Mouse (Mus musculus): ENCODE results near the gene Lamb3. TPM values are rescaled to one million over a fixed set of nuclear protein-coding genes. Genes with fewer than 3 reads are reported as not detected.

The Lamb3 gene
- polyA plus RNA-seq, 1 experiment = 62.3 TPM

DNA sequence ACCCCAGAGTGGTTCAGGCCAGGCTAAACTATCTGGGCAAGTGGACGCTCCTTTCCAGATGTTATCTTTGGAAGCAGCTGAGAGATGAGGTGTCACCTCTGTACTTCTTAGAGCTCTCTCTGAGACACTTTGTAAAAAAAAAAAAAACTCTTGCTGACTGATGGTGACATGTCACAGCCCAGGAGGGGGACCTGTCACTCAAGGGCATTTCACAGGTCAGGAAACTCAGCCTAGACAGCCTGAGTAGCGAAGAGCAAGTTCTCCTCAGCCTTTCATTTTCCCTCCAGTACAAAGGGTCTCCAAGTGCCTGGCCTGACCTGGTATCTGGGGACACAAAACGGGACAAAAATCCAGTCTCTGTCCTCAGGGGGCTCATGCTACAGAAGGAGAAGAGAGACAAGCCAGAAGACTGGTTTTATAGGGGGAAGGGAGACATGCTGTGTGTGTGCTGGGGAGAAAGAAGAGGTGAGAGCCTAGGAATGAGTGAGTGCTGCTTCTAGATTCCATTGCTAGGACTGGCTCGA is 130.3 kb downstream of the Lamb3 start:
- DNase-seq = no peak
- Histone ChIP-seq H3K4me3 (replicated peaks; ENCODE audit: extremely low read depth, low read depth, low read length) (no peak overlapping the region), H3K4me1 (ENCODE audit: control insufficient read depth, insufficient read depth, low read length) (no peaks in the 10 kb centered on the region)
- 55% methylated on average over 4 of the region's 4 CpGs for WGBS
- TF ChIP-seq POLR2A (IDR thresholded peaks at IDR 0.05; ENCODE audit: borderline replicate concordance, extremely low read depth, low read depth, low read length) = no peak
- no peak for TF ChIP-seq CTCF (IDR thresholded peaks at IDR 0.05; ENCODE audit: insufficient read depth, low read length)

DNA sequence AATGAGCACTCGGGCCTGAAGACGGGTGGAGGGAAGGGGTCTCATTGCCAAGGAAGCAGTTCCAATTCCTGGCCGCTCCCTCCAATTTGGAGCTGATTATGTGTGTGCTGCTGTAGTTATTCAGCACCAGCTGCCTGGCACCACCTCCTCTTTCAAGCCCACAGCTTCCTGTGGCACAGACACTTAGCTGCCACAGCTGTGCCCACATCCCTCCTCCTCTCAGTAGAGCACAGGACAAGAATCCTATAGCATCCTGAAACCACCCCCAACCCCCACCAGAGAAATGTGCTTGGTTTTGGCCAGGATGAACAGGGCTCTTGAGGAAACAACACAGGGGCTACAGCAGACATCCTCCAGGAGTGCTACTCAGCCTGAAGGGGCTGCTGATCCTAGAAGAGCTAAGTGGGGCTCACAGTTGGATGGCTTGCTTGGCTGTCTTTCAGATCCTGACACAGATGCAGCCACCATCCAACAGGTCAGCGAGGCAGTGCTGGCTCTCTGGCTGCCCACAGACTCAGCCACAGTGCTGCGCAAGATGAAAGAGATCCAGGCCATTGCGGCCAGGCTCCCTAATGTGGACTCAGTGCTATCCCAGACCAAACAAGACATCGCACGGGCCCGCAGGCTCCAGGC is 131.0 kb downstream of the Lamb3 start:
- TF ChIP-seq POLR2A (IDR thresholded peaks at IDR 0.05; ENCODE audit: borderline replicate concordance, extremely low read depth, low read depth, low read length) (no peak), CTCF (IDR thresholded peaks at IDR 0.05; ENCODE audit: insufficient read depth, low read length) (no peak)
- H3K4me3 ChIP-seq (replicated peaks; ENCODE audit: extremely low read depth, low read depth, low read length) = no peak overlapping the region
- no peaks in the 10 kb centered on the region for H3K4me1 ChIP-seq (ENCODE audit: control insufficient read depth, insufficient read depth, low read length)
- 73% methylated on average over 9 of the region's 9 CpGs for WGBS
- DNase-seq = no peak

DNA sequence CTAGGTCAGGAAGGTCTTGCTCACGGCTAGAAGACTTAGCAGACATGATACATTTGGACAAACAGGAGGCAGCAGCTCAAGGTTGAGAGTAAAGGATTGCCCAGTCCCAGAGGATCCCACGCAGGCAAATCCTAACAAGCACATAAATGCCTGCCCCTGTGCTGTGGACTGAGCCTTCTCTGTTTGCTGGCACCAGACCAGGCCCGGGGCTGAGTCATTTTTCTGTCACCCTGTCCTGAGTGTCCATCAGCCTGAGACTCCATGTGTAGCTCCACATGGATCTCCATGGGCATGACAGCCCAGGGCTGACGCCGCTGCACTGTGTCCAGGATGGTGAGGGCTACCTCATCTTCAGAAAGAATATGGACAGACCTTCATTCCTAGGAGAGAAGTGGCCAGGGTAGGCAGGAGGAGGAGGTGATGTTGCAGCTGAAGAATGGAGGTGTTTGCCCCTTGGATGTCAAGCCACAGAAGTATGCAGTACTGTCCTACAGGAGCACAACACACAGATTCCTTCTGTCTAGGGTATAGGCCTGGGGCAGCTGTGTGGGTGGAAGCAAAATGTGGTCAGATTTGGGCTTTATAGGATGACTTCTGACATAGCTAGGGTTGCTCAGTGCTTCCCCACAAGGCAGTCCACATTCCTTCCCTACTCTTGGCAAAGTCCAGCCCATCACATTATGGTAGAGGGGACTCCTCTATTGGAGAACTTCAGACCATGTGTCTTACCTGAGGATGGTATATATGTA is 134.9 kb downstream of the Lamb3 start:
- DNase-seq = no peak
- 62% methylated on average over 5 of the region's 5 CpGs for whole genome bisulfite sequencing
- H3K4me3 ChIP-seq (replicated peaks; ENCODE audit: extremely low read depth, low read depth, low read length) = no peak overlapping the region
- TF ChIP-seq CTCF (IDR thresholded peaks at IDR 0.05; ENCODE audit: insufficient read depth, low read length) (no peak), POLR2A (IDR thresholded peaks at IDR 0.05; ENCODE audit: borderline replicate concordance, extremely low read depth, low read depth, low read length) (no peak)
- H3K4me1 ChIP-seq (ENCODE audit: control insufficient read depth, insufficient read depth, low read length) = no peaks in the 10 kb centered on the region

DNA sequence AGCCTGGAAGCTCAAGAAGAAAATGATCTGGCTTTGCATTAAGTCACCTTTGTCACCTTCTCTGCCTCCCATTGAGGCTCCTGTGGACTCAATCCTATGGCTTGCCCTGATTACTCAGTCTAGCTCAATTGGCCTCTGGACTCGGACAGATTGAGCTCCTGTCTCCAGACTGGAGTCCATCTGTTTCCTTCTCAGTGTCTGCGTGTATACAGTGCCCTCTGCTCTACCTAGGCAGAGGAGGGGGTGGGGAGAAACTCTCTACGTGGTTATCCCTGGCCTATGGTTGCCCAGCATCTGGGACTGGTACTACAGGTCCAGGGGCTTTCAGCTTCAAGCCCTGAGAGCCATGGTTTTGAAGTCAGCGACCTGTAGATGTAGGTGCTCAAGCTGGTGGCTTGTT is 136.4 kb downstream of the Lamb3 start:
- TF ChIP-seq POLR2A (IDR thresholded peaks at IDR 0.05; ENCODE audit: borderline replicate concordance, extremely low read depth, low read depth, low read length) (no peak), CTCF (IDR thresholded peaks at IDR 0.05; ENCODE audit: insufficient read depth, low read length) (no peak)
- WGBS = 66% methylated on average over 4 of the region's 4 CpGs
- H3K4me3 ChIP-seq (replicated peaks; ENCODE audit: extremely low read depth, low read depth, low read length) = no peak overlapping the region
- DNase-seq = no peak
- no peaks in the 10 kb centered on the region for H3K4me1 ChIP-seq (ENCODE audit: control insufficient read depth, insufficient read depth, low read length)

- H3K4me1 ChIP-seq (ENCODE audit: control insufficient read depth, insufficient read depth, low read length) = no peaks in the 10 kb centered on the region
- no peak overlapping the region for H3K4me3 ChIP-seq (replicated peaks; ENCODE audit: extremely low read depth, low read depth, low read length)
- TF ChIP-seq POLR2A (IDR thresholded peaks at IDR 0.05; ENCODE audit: borderline replicate concordance, extremely low read depth, low read depth, low read length) (no peak), CTCF (IDR thresholded peaks at IDR 0.05; ENCODE audit: insufficient read depth, low read length) (no peak)
- no peak for DNase-seq
- WGBS = 27% methylated on average over 2 of the region's 2 CpGs
Measured at GRCm38 (mm10) chr1:193344976-193345375, 137.5 kb downstream of the Lamb3 start.

GRCm38 (mm10) chr1:193346908-193347307 is 139.4 kb downstream of the Lamb3 start:
- no peaks in the 10 kb centered on the region for H3K4me1 ChIP-seq (ENCODE audit: control insufficient read depth, insufficient read depth, low read length)
- no peak overlapping the region for H3K4me3 ChIP-seq (replicated peaks; ENCODE audit: extremely low read depth, low read depth, low read length)
- DNase-seq = no peak
- 62% methylated on average over 3 of the region's 3 CpGs for WGBS
- no peak for TF ChIP-seq CTCF (IDR thresholded peaks at IDR 0.05; ENCODE audit: insufficient read depth, low read length)
- TF ChIP-seq POLR2A (IDR thresholded peaks at IDR 0.05; ENCODE audit: borderline replicate concordance, extremely low read depth, low read depth, low read length) = no peak

DNA sequence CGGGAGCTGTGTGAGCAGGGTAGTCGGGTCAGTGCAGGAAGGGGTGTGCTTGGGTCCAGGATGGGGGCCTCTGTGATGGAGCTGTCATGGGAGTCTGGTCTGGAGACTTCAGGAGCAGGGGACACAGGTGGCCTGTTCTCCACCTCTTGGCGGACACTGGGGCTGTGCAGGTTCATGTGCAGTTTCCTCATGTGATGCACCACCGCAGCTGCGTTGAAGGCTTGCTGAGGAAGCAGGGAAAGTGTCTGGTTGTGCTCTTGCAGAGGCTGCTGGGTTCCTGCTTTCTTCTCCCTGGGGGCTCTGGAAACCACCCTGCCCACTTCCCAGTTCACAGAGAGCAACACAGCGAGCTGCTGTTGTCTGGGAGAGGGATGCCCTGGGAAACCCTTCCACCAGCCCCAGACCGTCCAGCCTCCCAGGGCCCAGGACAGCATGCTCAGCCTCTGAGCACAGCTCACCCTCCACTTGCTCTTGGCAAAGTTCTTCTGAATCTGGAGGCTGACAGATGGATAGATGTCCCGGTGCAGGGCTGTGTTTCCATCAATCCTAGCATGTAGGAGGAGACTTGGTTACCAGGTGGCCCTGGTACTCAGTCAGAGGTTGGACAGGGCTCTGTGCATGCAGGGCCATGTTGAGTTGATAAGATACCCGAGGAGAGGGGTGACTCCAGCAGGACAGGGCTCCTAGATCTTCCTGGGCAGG is 140.9 kb downstream of the Lamb3 start:
- no peak overlapping the region for H3K4me3 ChIP-seq (replicated peaks; ENCODE audit: extremely low read depth, low read depth, low read length)
- no peaks in the 10 kb centered on the region for H3K4me1 ChIP-seq (ENCODE audit: control insufficient read depth, insufficient read depth, low read length)
- WGBS = 84% methylated on average over 9 of the region's 9 CpGs
- DNase-seq = no peak
- TF ChIP-seq CTCF (IDR thresholded peaks at IDR 0.05; ENCODE audit: insufficient read depth, low read length) (no peak), POLR2A (IDR thresholded peaks at IDR 0.05; ENCODE audit: borderline replicate concordance, extremely low read depth, low read depth, low read length) (no peak)

DNA sequence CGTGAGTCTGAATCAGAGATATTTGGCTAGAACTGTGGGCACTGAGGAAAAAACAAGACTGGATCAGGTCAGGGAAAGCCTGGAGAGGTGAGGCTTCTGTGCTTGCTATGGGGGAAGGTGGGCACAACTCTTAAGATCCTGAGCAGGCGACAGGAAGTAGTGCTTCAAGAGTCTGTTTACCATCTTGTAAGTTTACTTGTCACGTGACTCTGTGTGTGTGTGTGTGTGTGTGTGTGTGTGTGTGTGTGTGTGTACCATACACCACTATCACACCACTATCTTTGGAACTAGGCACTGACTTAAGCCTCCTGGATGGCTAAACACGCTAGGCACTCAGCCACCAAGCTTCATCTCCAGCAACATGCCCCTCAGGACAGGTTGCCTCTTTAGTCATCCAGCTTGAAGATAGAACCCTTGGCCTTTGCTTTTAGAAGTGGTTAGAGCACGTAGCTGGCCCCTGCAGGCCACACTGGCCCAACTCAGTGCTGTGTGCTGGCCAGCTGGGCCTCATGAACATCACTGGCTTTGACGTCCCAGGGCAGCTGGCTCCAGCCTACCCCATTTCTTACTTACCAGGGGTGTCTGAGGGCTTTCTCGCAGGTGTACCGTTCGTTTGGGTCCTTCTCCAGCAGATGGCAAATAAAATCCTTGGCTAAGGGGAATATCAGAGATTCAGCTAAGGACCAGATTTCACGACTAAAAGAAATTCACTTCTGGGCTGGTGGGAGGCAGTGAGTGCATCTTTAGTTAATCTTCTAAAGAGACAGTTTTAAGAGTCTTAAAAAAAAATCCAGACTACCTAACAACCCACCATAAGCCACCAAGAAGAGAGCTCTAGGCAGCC is 142.4 kb downstream of the Lamb3 start:
- H3K4me3 ChIP-seq (replicated peaks; ENCODE audit: extremely low read depth, low read depth, low read length) = no peak overlapping the region
- 71% methylated on average over 10 of the region's 10 CpGs for WGBS
- DNase-seq = no peak
- TF ChIP-seq POLR2A (IDR thresholded peaks at IDR 0.05; ENCODE audit: borderline replicate concordance, extremely low read depth, low read depth, low read length) (no peak), CTCF (IDR thresholded peaks at IDR 0.05; ENCODE audit: insufficient read depth, low read length) (no peak)
- H3K4me1 ChIP-seq (ENCODE audit: control insufficient read depth, insufficient read depth, low read length) = no peaks in the 10 kb centered on the region

DNA sequence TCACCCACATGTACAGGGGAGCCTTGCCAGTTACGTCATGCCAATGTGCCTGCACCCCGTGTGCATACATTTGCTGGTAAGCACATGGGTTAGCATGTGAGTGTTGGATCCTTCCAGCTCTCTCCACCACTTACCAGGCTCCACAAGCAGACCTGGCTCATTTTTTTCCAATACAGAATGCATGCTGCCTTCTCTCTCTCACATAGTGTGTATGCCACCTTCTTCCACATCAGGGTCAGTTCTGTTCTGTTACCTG is 143.0 kb downstream of the Lamb3 start:
- Histone ChIP-seq H3K4me1 (ENCODE audit: control insufficient read depth, insufficient read depth, low read length) (no peaks in the 10 kb centered on the region), H3K4me3 (replicated peaks; ENCODE audit: extremely low read depth, low read depth, low read length) (no peak overlapping the region)
- no peak for DNase-seq
- 82% methylated on average over 2 of the region's 2 CpGs for WGBS
- no peak for TF ChIP-seq CTCF (IDR thresholded peaks at IDR 0.05; ENCODE audit: insufficient read depth, low read length)
- no peak for TF ChIP-seq POLR2A (IDR thresholded peaks at IDR 0.05; ENCODE audit: borderline replicate concordance, extremely low read depth, low read depth, low read length)

Data from lung, adult 2 months (tissue).